Comparison of ENCODE assay signal across 12 mouse cellular contexts in the genomic region with DNA sequence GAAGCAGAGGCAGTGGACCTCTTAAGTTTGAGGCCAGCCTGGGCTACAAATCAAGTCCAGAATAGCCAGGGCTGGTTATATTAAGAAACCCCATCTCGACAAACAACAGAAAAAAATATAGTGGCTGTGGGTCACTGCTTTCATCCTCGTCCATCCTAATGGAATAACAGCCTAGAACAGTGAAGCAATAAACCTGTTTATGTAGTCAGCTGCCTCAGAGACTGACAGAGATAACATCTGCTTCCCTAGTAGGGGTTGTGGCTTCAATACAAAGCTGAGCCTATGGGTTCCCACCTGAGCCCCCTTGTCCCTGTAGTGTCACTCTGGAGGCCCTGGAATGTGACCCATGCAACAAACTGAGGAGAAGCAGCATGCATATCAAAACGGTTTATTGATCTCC. TPM values are rescaled to one million over a fixed set of nuclear protein-coding genes. Genes with fewer than 3 reads are reported as not detected.
DNase-seq lines count a peak whose midpoint lies in the region; ATAC-seq and TF ChIP-seq lines count a peak whose summit lies in the region.
"Had no signal": no experiment of that assay in that cellular context is flagged by ENCODE, and none has a peak within 500 bp of the region (broad histone marks: within the 10 kb centered on the region; RNA-seq: fewer than 3 reads in every experiment).

No protein-coding gene starts in this region.

- H3K4me3 ChIP-seq in heart, embryonic 14.5 days (ENCODE audit: control insufficient read depth in 1 of 2, insufficient read depth in 1 of 2, low read depth in 1 of 2, low read length in 2 of 2), result no peak overlapping the region
- H3K4me3 ChIP-seq in heart, adult 2 months, result no peak overlapping the region
- peak overlapping the region; percentile 98 for H3K4me3 ChIP-seq in megakaryocyte, embryonic 14.5 days (replicated peaks)
- H3K4me3 ChIP-seq in liver, embryonic 13.5 days (replicated peaks), result peak overlapping the region; percentile 74

- H3K9me3 ChIP-seq in heart, embryonic 14.5 days (ENCODE audit: control insufficient read depth, low read length), result no peaks in the 10 kb centered on the region
- H3K9me3 ChIP-seq in megakaryocyte, embryonic 14.5 days, result no peaks in the 10 kb centered on the region
- H3K9me3 ChIP-seq in liver, embryonic 13.5 days (replicated peaks), result no peaks in the 10 kb centered on the region
- H3K9me3 ChIP-seq: embryonic facial prominence, embryonic 10.5 days had no signal

- no peaks in the 10 kb centered on the region for H3K27me3 ChIP-seq in heart, embryonic 14.5 days (ENCODE audit: control insufficient read depth, insufficient read depth, low read length)
- H3K27me3 ChIP-seq in heart, adult 2 months (ENCODE audit: control insufficient read depth, insufficient read depth, low read length), result no peaks in the 10 kb centered on the region
- no peaks in the 10 kb centered on the region for H3K27me3 ChIP-seq in megakaryocyte, embryonic 14.5 days (replicated peaks)
- H3K27me3 ChIP-seq in liver, embryonic 13.5 days, result no peaks in the 10 kb centered on the region

- peak overlapping the region; percentile 8; the same call in 1 of the 2 replicates for H3K9ac ChIP-seq in heart, embryonic 14.5 days (ENCODE audit: low read length)
- no peak overlapping the region for H3K9ac ChIP-seq in heart, adult 2 months (ENCODE audit: low read depth, low read length)
- peak overlapping the region; percentile 85 for H3K9ac ChIP-seq in liver, embryonic 13.5 days

- H3K27ac ChIP-seq in heart, embryonic 14.5 days (replicated peaks in 1 of 2; ENCODE audit: control insufficient read depth in 1 of 2, insufficient read depth in 1 of 2, low read depth in 2 of 2, low read length in 2 of 2), result peak overlapping the region; percentile 20 to 53; a peak in 2 of 4 replicates
- H3K27ac ChIP-seq in heart, adult 2 months, result no peak overlapping the region
- H3K27ac ChIP-seq in liver, embryonic 13.5 days, result peak overlapping the region; percentile 88
- H3K27ac ChIP-seq: embryonic facial prominence, embryonic 10.5 days had no signal

- no peak for TF ChIP-seq EP300 in heart, adult 2 months (IDR thresholded peaks at IDR 0.05; ENCODE audit: insufficient read depth, low read depth, low read length)

- no peak for ATAC-seq in heart, embryonic 14.5 days (ENCODE audit: insufficient number of reproducible peaks, insufficient read depth, low FRiP score, low read depth)
- no peak for ATAC-seq in megakaryocyte, adult 5-6 weeks (ENCODE audit: poor library complexity, severe bottlenecking)
- ATAC-seq in liver, embryonic 13.5 days (ENCODE audit: low read depth), result no peak
- ATAC-seq: forebrain, embryonic 16.5 days; midbrain, embryonic 16.5 days had no signal

- peaks cover 26 to 37% of the 10 kb centered on the region in 2 experiments for H3K4me1 ChIP-seq in heart, embryonic 14.5 days (ENCODE audit: control insufficient read depth in 2 of 2, insufficient read depth in 2 of 2, low read length in 2 of 2)
- H3K4me1 ChIP-seq in heart, adult 2 months (ENCODE audit: control insufficient read depth, insufficient read depth, low read length), result peaks cover 13% of the 10 kb centered on the region
- peaks cover 63% of the 10 kb centered on the region for H3K4me1 ChIP-seq in megakaryocyte, embryonic 14.5 days
- peaks cover 82% of the 10 kb centered on the region for H3K4me1 ChIP-seq in liver, embryonic 13.5 days (replicated peaks)

- TF ChIP-seq POLR2A in heart, adult 2 months (IDR thresholded peaks at IDR 0.05; ENCODE audit: insufficient read depth, low read depth, low read length), result no peak

- intact Hi-C loops in heart, adult 2 months (cut with DNase I), result no loop called here

- H3K4me2 ChIP-seq in heart, embryonic 14.5 days (ENCODE audit: low read length), result peak overlapping the region; percentile 83; the same call in 1 of the 2 replicates
- H3K4me2 ChIP-seq in liver, embryonic 13.5 days, result peak overlapping the region; percentile 94

- H3K36me3 ChIP-seq in heart, embryonic 14.5 days (ENCODE audit: control insufficient read depth, insufficient read depth, low read length), result peaks cover 52% of the 10 kb centered on the region
- no peaks in the 10 kb centered on the region for H3K36me3 ChIP-seq in heart, adult 2 months (ENCODE audit: control insufficient read depth, insufficient read depth, low read length)
- H3K36me3 ChIP-seq in megakaryocyte, embryonic 14.5 days (replicated peaks; ENCODE audit: low read length), result peaks cover 75% of the 10 kb centered on the region
- peaks cover 58% of the 10 kb centered on the region for H3K36me3 ChIP-seq in liver, embryonic 13.5 days

- no peak for TF ChIP-seq CTCF in heart, adult 2 months (IDR thresholded peaks at IDR 0.05)

- no peaks in the 10 kb centered on the region for H3K79me2 ChIP-seq in heart, adult 2 months (replicated peaks; ENCODE audit: control insufficient read depth, insufficient read depth, low read length)

- no peak for DNase-seq in heart, adult 2 months
- no peak for DNase-seq in liver, embryonic 13.5 days
- no peak for DNase-seq in adrenal gland, postnatal 4 days (ENCODE audit: low spot score in 2 of 2)
- DNase-seq in adrenal gland, adult 18-20 months (ENCODE audit: low spot score in 2 of 2), result no peak
- DNase-seq in urinary bladder, postnatal 14 days (ENCODE audit: low spot score), result no peak
- DNase-seq: cerebellum, adult 8-10 months had no signal

- 38% methylated on average over 3 of the region's 3 CpGs for WGBS in heart, embryonic 14.5 days
- WGBS in heart, adult 2 months, result 59% methylated on average over 3 of the region's 3 CpGs
- 47% methylated on average over 3 of the region's 3 CpGs for WGBS in liver, embryonic 13.5 days (ENCODE audit: insufficient replicate concordance)

RNA-seq across cellular contexts. Expression of a gene that starts 2.4 kb away (rescaled TPM):
- 240 and 243 TPM in 2 replicates for polyA plus RNA-seq in heart, embryonic 14.5 days (2014; fragmentation: Nextera tagmentation; extraction: Ambion mirVana)
- total RNA-seq in heart, adult 2 months (2021), result 10 to 100 TPM; 36.6 to 38.5 TPM
- polyA plus RNA-seq in heart, adult 2 months (2012; rRNA removed), result 42.1 and 45.1 TPM in 2 replicates
- polyA plus RNA-seq in megakaryocyte, embryonic 14.5 days (2012; ENCODE audit: insufficient read depth, low replicate concordance), result 257 and 338 TPM in 2 replicates
- total RNA-seq in megakaryocyte, adult 5-6 weeks (2015), result 272 and 308 TPM in 2 replicates
- total RNA-seq in megakaryocyte, adult 5-6 weeks (2017), result 132 and 149 TPM in 2 replicates
- 198 and 218 TPM in 2 replicates for polyA plus RNA-seq in liver, embryonic 13.5 days (2015; fragmentation: Nextera tagmentation; extraction: Ambion mirVana)
- total RNA-seq in adrenal gland, postnatal 4 days (2021), result 10 to 100 TPM; 93.4 to 98.6 TPM
- 10 to 100 TPM; 71.3 to 71.7 TPM for total RNA-seq in adrenal gland, adult 18-20 months (2021)

RNA-seq across cellular contexts. Expression of a gene that starts 6.4 kb away (rescaled TPM):
- polyA plus RNA-seq in heart, embryonic 14.5 days (2014; fragmentation: Nextera tagmentation; extraction: Ambion mirVana), result 23.2 and 27.6 TPM in 2 replicates
- total RNA-seq in heart, adult 2 months (2021), result 1 to 10 TPM; 2.0 to 2.7 TPM
- 3.2 and 3.5 TPM in 2 replicates for polyA plus RNA-seq in heart, adult 2 months (2012; rRNA removed)
- polyA plus RNA-seq in megakaryocyte, embryonic 14.5 days (2012; ENCODE audit: insufficient read depth, low replicate concordance), result 68.9 and 81.7 TPM in 2 replicates
- total RNA-seq in megakaryocyte, adult 5-6 weeks (2015), result 41.7 and 41.9 TPM in 2 replicates
- 28.4 and 34.1 TPM in 2 replicates for total RNA-seq in megakaryocyte, adult 5-6 weeks (2017)
- polyA plus RNA-seq in liver, embryonic 13.5 days (2015; fragmentation: Nextera tagmentation; extraction: Ambion mirVana), result 60.6 and 64.3 TPM in 2 replicates
- total RNA-seq in adrenal gland, postnatal 4 days (2021), result 10 to 100 TPM; 33.2 to 36.6 TPM
- total RNA-seq in adrenal gland, adult 18-20 months (2021), result 1 to 10 TPM; 4.7 to 4.9 TPM

RNA-seq across cellular contexts. Expression of a gene that starts 23.1 kb away (rescaled TPM):
- polyA plus RNA-seq in heart, embryonic 14.5 days (2014; fragmentation: Nextera tagmentation; extraction: Ambion mirVana), result 14.9 and 16.3 TPM in 2 replicates
- 10 to 100 TPM; 14.0 to 14.8 TPM for total RNA-seq in heart, adult 2 months (2021)
- polyA plus RNA-seq in heart, adult 2 months (2012; rRNA removed), result 48.5 and 55.5 TPM in 2 replicates
- polyA plus RNA-seq in megakaryocyte, embryonic 14.5 days (2012; ENCODE audit: insufficient read depth, low replicate concordance), result 25.0 and 60.9 TPM in 2 replicates
- total RNA-seq in megakaryocyte, adult 5-6 weeks (2015), result 27.4 and 34.6 TPM in 2 replicates
- total RNA-seq in megakaryocyte, adult 5-6 weeks (2017), result 30.0 and 35.9 TPM in 2 replicates
- 13.9 and 14.2 TPM in 2 replicates for polyA plus RNA-seq in liver, embryonic 13.5 days (2015; fragmentation: Nextera tagmentation; extraction: Ambion mirVana)
- total RNA-seq in adrenal gland, postnatal 4 days (2021), result 10 to 100 TPM; 49.0 to 52.1 TPM
- 10 to 100 TPM; 14.1 to 28.4 TPM for total RNA-seq in adrenal gland, adult 18-20 months (2021)

RNA-seq across cellular contexts. Expression of a gene that starts 37.0 kb away (rescaled TPM):
- 10.3 and 11.2 TPM in 2 replicates for polyA plus RNA-seq in heart, embryonic 14.5 days (2014; fragmentation: Nextera tagmentation; extraction: Ambion mirVana)
- total RNA-seq in heart, adult 2 months (2021), result 1 to 10 TPM; 3.1 to 3.2 TPM
- polyA plus RNA-seq in heart, adult 2 months (2012; rRNA removed), result 4.9 and 5.0 TPM in 2 replicates
- polyA plus RNA-seq in megakaryocyte, embryonic 14.5 days (2012; ENCODE audit: insufficient read depth, low replicate concordance), result 12.6 and 15.3 TPM in 2 replicates
- total RNA-seq in megakaryocyte, adult 5-6 weeks (2015), result 52.6 and 53.0 TPM in 2 replicates
- 57.5 and 63.1 TPM in 2 replicates for total RNA-seq in megakaryocyte, adult 5-6 weeks (2017)
- 4.0 and 4.4 TPM in 2 replicates for polyA plus RNA-seq in liver, embryonic 13.5 days (2015; fragmentation: Nextera tagmentation; extraction: Ambion mirVana)
- total RNA-seq in adrenal gland, postnatal 4 days (2021), result 10 to 100 TPM; 11.9 to 13.9 TPM
- 1 to 10 TPM; 5.0 to 6.1 TPM for total RNA-seq in adrenal gland, adult 18-20 months (2021)

RNA-seq across cellular contexts. Expression of a gene that starts 37.2 kb away (rescaled TPM):
- 78.2 and 84.8 TPM in 2 replicates for polyA plus RNA-seq in heart, embryonic 14.5 days (2014; fragmentation: Nextera tagmentation; extraction: Ambion mirVana)
- total RNA-seq in heart, adult 2 months (2021), result 10 to 100 TPM; 58.6 to 65.4 TPM
- 161 and 207 TPM in 2 replicates for polyA plus RNA-seq in heart, adult 2 months (2012; rRNA removed)
- 2.2 TPM in 1 of 2 replicates, not detected in the other for polyA plus RNA-seq in megakaryocyte, embryonic 14.5 days (2012; ENCODE audit: insufficient read depth, low replicate concordance)
- 85.8 and 88.2 TPM in 2 replicates for total RNA-seq in megakaryocyte, adult 5-6 weeks (2015)
- total RNA-seq in megakaryocyte, adult 5-6 weeks (2017), result 33.0 and 37.6 TPM in 2 replicates
- polyA plus RNA-seq in liver, embryonic 13.5 days (2015; fragmentation: Nextera tagmentation; extraction: Ambion mirVana), result 23.2 and 26.7 TPM in 2 replicates
- 10 to 100 TPM; 51.5 to 51.8 TPM for total RNA-seq in adrenal gland, postnatal 4 days (2021)
- 10 to 100 TPM; 63.1 to 64.5 TPM for total RNA-seq in adrenal gland, adult 18-20 months (2021)

Comparison
In these comparisons a context has a peak if more than half of its experiments do, and no peak if none do; other contexts are left out.
1. RNA of a gene that starts 6.4 kb away (total RNA-seq): 28.4 to 41.9 TPM in megakaryocyte, adult 5-6 weeks and 33.2 to 36.6 TPM in adrenal gland, postnatal 4 days; 4.7 to 4.9 TPM in adrenal gland, adult 18-20 months and 2.0 to 2.7 TPM in heart, adult 2 months; every median in the first group is over 4 times any median in the second.
2. H3K4me3 ChIP-seq: peak in megakaryocyte, embryonic 14.5 days (single experiment) and liver, embryonic 13.5 days (single experiment); none in heart, embryonic 14.5 days (0 of 2) and heart, adult 2 months (single experiment).